Mouse (Mus musculus) embryonic facial prominence, embryonic 11.5 days (tissue): ENCODE measurements around the gene Gls2. TPM values are rescaled to one million over a fixed set of nuclear protein-coding genes. Genes with fewer than 3 reads are reported as not detected.

ENCODE experiments used
- ATAC-seq: fragments of 200-750 bp; cut with Nextera tagmentation; replicated peaks from 2 replicates; pipeline ENCODE4 v1.8.0; 2017; ENCODE audit warnings: low read depth; ENCODE audit not compliant: insufficient number of reproducible peaks, low FRiP score, low TSS enrichment
- DNase-seq: peaks from one replicate; pipeline ENCODE4 v3.0.0-alpha.2; 2015; ENCODE audit warnings: low spot score
- H3K27ac ChIP-seq: fragments of 300-500 bp; sonication (generic); replicated peaks from 2 replicates; pipeline ENCODE4 v1.5.1; 2014; ENCODE audit warnings: mild to moderate bottlenecking, low read depth, low read length, control low read depth
- H3K27me3 ChIP-seq: fragments of 300-500 bp; sonication (generic); 2 replicates; pipeline ENCODE4 v1.6.1; 2014; ENCODE audit warnings: mild to moderate bottlenecking, low read length, moderate library complexity, mixed read lengths; ENCODE audit not compliant: control insufficient read depth, insufficient read depth
- H3K36me3 ChIP-seq: fragments of 300-500 bp; sonication (generic); replicated peaks from 2 replicates; pipeline ENCODE4 v1.6.1; 2014; ENCODE audit warnings: low read depth, mild to moderate bottlenecking, low read length, moderate library complexity, mixed read lengths; ENCODE audit not compliant: control insufficient read depth, insufficient read depth
- H3K4me1 ChIP-seq: fragments of 300-500 bp; sonication (generic); 2 replicates; pipeline ENCODE4 v1.6.1; 2014; ENCODE audit warnings: low read length, mixed read lengths; ENCODE audit not compliant: control insufficient read depth, insufficient read depth
- H3K4me2 ChIP-seq: fragments of 300-500 bp; sonication (generic); 2 replicates; pipeline ENCODE4 v1.6.1; 2014; ENCODE audit warnings: low read depth, mild to moderate bottlenecking, control low read depth, low read length, moderate library complexity
- H3K4me3 ChIP-seq: fragments of 300-500 bp; sonication (generic); 2 replicates; pipeline ENCODE4 v1.5.1; 2014; ENCODE audit warnings: low read depth, low read length, control low read depth
- H3K9ac ChIP-seq: fragments of 300-500 bp; sonication (generic); replicated peaks from 2 replicates; pipeline ENCODE4 v1.6.1; 2014; ENCODE audit warnings: mild to moderate bottlenecking, control low read depth, low read length
- H3K9me3 ChIP-seq: fragments of 300-500 bp; sonication (generic); replicated peaks from 2 replicates; pipeline ENCODE4 v1.6.1; 2016; ENCODE audit warnings: mild to moderate bottlenecking, low read length, inconsistent platforms, mixed read lengths; ENCODE audit not compliant: control insufficient read depth
- WGBS: fragments of 180-500 bp; shearing (Covaris S2); extraction: QIAGEN DNeasy Blood & Tissue Kit; methylation state at CpG from one replicate; pipeline ENCODE4 v1.1.7; 2014; 5-methylcytosine and 5-hydroxymethylcytosine counted together
- polyA plus RNA-seq: library from polyadenylated mRNA; unstranded; fragments of >200 nt; fragmentation: Nextera tagmentation; extraction: Ambion mirVana; gene quantifications from 2 replicates; pipeline ENCODE4 v1.2.1, GENCODE M21; 2014

The Gls2 gene
- polyA plus RNA-seq, 1 experiment from 2014 or later = 0.76 TPM

DNA sequence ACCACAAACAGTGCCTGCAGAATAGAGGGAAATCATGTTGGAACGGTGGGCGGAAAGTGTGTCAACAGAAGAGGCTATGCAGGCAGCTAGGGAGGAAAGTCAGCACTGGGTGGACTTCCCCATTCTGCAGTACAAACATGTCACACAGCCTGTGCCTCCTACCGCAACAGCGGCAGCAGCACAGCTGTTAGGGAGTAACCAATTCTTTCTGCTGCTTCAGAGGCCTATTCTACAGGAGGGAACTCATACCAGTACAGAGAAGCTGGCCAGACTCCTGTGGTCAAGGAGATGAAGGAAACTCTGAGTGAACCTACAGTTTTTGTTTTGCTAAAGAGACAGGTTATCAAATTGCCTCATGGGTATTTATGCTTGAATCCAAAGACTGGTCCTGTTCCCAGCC lies 64.7 kb downstream of the Gls2 start:
- Histone ChIP-seq H3K9me3 (no peaks in the 10 kb centered on the region), H3K27me3 (no peaks in the 10 kb centered on the region), H3K27ac (no peak overlapping the region), H3K4me3 (no peak overlapping the region), H3K36me3 (no peaks in the 10 kb centered on the region), H3K4me1 (no peaks in the 10 kb centered on the region), H3K4me2 (no peak overlapping the region), H3K9ac (no peak overlapping the region)
- DNase-seq = no peak
- no peak for ATAC-seq
- 91% methylated on average over 4 of the region's 4 CpGs for WGBS

Other genes starting within 250 kb of the Gls2 start
- gene Hsd17b6, start 186.8 kb upstream of the Gls2 start, polyA plus RNA-seq = not detected in 2 replicates
- gene Prim1, start 179.3 kb upstream of the Gls2 start, polyA plus RNA-seq = 121 and 132 TPM in 2 replicates
- 1,020 and 1,060 TPM in 2 replicates for gene Naca, start 158.9 kb upstream of the Gls2 start, polyA plus RNA-seq
- 641 and 733 TPM in 2 replicates for gene Ptges3, start 135.5 kb upstream of the Gls2 start, polyA plus RNA-seq
- gene Atp5b, start 111.2 kb upstream of the Gls2 start, polyA plus RNA-seq = 2,412 and 2,488 TPM in 2 replicates
- gene Baz2a, start 102.9 kb upstream of the Gls2 start, polyA plus RNA-seq = 14.0 and 14.2 TPM in 2 replicates
- 24.5 and 24.6 TPM in 2 replicates for gene Rbms2, start 14.2 kb upstream of the Gls2 start, polyA plus RNA-seq
- 30.7 and 33.7 TPM in 2 replicates for gene Spryd4, start 17.4 kb downstream of the Gls2 start, polyA plus RNA-seq
- gene Mip, start 31.4 kb downstream of the Gls2 start, polyA plus RNA-seq = 0.45 TPM in 1 of 2 replicates, not detected in the other
- 64.2 and 66.6 TPM in 2 replicates for gene Timeless, start 37.6 kb downstream of the Gls2 start, polyA plus RNA-seq
- 0.21 and 0.80 TPM in 2 replicates for gene Apon, start 59.6 kb downstream of the Gls2 start, polyA plus RNA-seq
- gene Apof, start 74.2 kb downstream of the Gls2 start, polyA plus RNA-seq = not detected in 2 replicates
- 12.7 and 13.4 TPM in 2 replicates for gene Stat2, start 76.1 kb downstream of the Gls2 start, polyA plus RNA-seq
- not detected in 2 replicates for gene Il23a, start 104.3 kb downstream of the Gls2 start, polyA plus RNA-seq
- 33.6 and 35.2 TPM in 2 replicates for gene Pan2, start 108.9 kb downstream of the Gls2 start, polyA plus RNA-seq
- 288 and 305 TPM in 2 replicates for gene Cnpy2, start 128.0 kb downstream of the Gls2 start, polyA plus RNA-seq
- gene Cs, start 143.3 kb downstream of the Gls2 start, polyA plus RNA-seq = 246 and 258 TPM in 2 replicates
- gene Coq10a, start 174.5 kb downstream of the Gls2 start, polyA plus RNA-seq = 13.2 and 13.5 TPM in 2 replicates
- 9.3 and 10.4 TPM in 2 replicates for gene Ankrd52, start 182.7 kb downstream of the Gls2 start, polyA plus RNA-seq
- not detected in 2 replicates for gene Slc39a5, start 206.8 kb downstream of the Gls2 start, polyA plus RNA-seq
- 92.2 and 99.1 TPM in 2 replicates for gene Nabp2, start 217.0 kb downstream of the Gls2 start, polyA plus RNA-seq
- gene Rnf41, start 217.2 kb downstream of the Gls2 start, polyA plus RNA-seq = 36.4 and 38.9 TPM in 2 replicates